Mouse (Mus musculus): ENCODE data around the gene Scamp2. TPM values are rescaled to one million over a fixed set of nuclear protein-coding genes. Genes with fewer than 3 reads are reported as not detected.

Gene Scamp2
- polyA plus RNA-seq, 1 experiment from 2014 or later = 53.5 TPM

DNA sequence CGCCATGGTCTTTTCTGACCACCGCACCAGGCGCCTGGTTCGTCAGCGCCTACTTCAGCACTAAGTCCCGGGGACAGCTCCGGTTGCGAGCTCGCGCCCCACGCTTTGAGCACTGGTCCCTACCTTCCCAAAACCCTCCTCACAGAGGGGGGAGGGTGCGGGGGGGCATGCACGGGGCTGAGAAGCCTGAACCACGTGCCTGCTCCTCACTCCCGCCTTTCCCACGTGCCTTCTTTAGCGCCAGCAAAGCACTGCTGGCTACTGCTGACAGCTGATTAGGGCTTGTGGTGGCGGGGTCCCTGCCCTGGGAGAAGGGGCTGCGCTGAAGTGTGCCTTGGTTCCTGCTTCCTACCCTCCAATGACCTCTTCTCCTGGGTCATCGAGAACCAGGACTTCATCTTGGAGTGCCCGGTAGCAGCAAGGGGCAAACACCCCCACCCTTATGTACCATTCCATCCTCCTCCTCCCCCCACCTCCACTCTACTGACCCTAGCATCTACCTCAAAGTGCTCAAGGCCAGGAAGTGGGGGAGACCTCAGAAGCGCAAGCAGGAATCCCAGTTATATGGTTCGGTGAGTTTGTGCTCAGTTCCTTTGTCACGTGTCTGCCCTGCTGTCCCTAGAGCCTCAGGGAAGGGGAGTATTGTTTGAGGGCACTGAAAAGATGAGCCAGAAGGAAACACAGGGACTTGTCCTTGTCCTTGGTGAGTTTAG lies 45.6 kb downstream of the Scamp2 start, which contains the start of gene Cplx3:
TSS of gene Cplx3 (minus strand) at position 143 of the 713 bp plus-strand sequence.
- 6% methylated on average over 24 of the region's 24 CpGs for WGBS
- DNase-seq (ENCODE audit: low spot score) = peak; percentile 84
- Histone ChIP-seq H3K9me3 (no peaks in the 10 kb centered on the region), H3K4me1 (peaks cover 26% of the 10 kb centered on the region), H3K4me3 (peak within 1 kb of the TSS; percentile 27), H3K27ac (no peak within 1 kb of the TSS; the same call in 1 of the 2 replicates), H3K27me3 (ENCODE audit: insufficient read depth, poor library complexity, severe bottlenecking) (peaks cover 51% of the 10 kb centered on the region), H3K36me3 (no peaks in the 10 kb centered on the region)

DNA sequence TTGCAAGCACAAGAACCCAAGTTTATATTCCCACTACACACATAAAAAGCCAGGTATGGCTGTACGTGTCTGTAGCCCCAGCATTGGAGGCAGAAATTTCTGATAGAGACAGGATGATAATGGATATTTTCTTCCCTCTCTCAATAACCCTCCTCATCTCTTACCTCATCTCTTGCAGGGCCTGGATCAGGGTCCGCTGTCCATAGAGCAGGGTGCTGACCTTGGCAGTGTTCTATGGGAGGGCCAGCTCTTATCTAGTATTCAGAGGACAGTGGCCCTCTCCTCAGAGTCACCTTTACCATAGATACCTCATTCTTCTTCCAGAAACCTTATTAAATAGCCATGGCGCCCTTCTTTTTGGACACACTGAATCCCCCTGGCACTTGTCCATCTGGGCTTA lies 49.1 kb downstream of the Scamp2 start:
- Histone ChIP-seq H3K36me3 (no peaks in the 10 kb centered on the region), H3K27me3 (ENCODE audit: insufficient read depth, poor library complexity, severe bottlenecking) (peaks cover 64% of the 10 kb centered on the region), H3K4me3 (no peak overlapping the region), H3K9me3 (no peaks in the 10 kb centered on the region), H3K27ac (no peak overlapping the region), H3K4me1 (peaks cover 13% of the 10 kb centered on the region)
- DNase-seq (ENCODE audit: low spot score) = no peak
- 53% methylated on average over 3 of the region's 3 CpGs for WGBS

DNA sequence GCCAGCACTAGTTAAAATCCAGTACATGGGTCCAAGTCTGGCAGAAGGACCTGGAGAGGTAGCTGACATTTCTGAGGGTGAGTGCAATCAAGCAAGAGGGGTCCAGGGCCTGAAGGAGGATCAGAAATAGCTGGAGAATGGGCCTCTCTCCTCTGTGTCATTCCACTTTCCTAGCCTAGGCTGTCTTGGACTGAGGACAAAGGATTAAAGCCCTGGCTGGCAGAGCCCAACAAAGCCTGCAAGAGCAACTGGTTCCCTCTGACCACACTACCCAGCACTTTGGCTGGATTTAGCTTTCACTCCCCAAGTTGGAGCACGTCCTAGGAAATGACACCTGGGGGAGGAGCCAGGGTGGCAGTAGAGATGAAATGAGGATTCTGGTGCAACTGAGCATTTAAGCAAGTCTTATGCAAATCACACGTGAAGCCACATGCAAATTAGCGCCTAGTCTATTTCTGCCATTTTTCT lies 49.6 kb downstream of the Scamp2 start:
- H3K4me3 ChIP-seq = no peak overlapping the region
- peaks cover 62% of the 10 kb centered on the region for H3K27me3 ChIP-seq (ENCODE audit: insufficient read depth, poor library complexity, severe bottlenecking)
- H3K4me1 ChIP-seq = peaks cover 13% of the 10 kb centered on the region
- no peak for DNase-seq (ENCODE audit: low spot score)
- WGBS = 49% methylated on average over 3 of the region's 3 CpGs
- H3K27ac ChIP-seq = no peak overlapping the region
- H3K36me3 ChIP-seq = no peaks in the 10 kb centered on the region
- H3K9me3 ChIP-seq = no peaks in the 10 kb centered on the region

- Histone ChIP-seq H3K4me1 (peaks cover 4% of the 10 kb centered on the region; the same call in 1 of the 2 replicates), H3K4me3 (no peak overlapping the region), H3K27ac (no peak overlapping the region), H3K27me3 (ENCODE audit: insufficient read depth, poor library complexity, severe bottlenecking) (peaks cover 43% of the 10 kb centered on the region), H3K36me3 (no peaks in the 10 kb centered on the region), H3K9me3 (no peaks in the 10 kb centered on the region)
- WGBS = 70% methylated on average over 7 of the region's 7 CpGs
- DNase-seq (ENCODE audit: low spot score) = no peak
These were observed 51.8 kb downstream of the Scamp2 start for GRCm38 (mm10) chr9:57612587-57612986.

GRCm38 (mm10) chr9:57613975-57614374 lies 53.2 kb downstream of the Scamp2 start:
- 76% methylated on average over 7 of the region's 7 CpGs for WGBS
- Histone ChIP-seq H3K4me3 (no peak overlapping the region), H3K27me3 (ENCODE audit: insufficient read depth, poor library complexity, severe bottlenecking) (peaks cover 31% of the 10 kb centered on the region), H3K9me3 (no peaks in the 10 kb centered on the region), H3K36me3 (no peaks in the 10 kb centered on the region), H3K4me1 (peaks cover 4% of the 10 kb centered on the region; the same call in 1 of the 2 replicates), H3K27ac (no peak overlapping the region)
- DNase-seq (ENCODE audit: low spot score) = no peak

- H3K27ac ChIP-seq = no peak overlapping the region
- peaks cover 4% of the 10 kb centered on the region; the same call in 1 of the 2 replicates for H3K4me1 ChIP-seq
- no peaks in the 10 kb centered on the region for H3K9me3 ChIP-seq
- no peak overlapping the region for H3K4me3 ChIP-seq
- no peak for DNase-seq (ENCODE audit: low spot score)
- no peaks in the 10 kb centered on the region for H3K36me3 ChIP-seq
- 82% methylated on average over 4 of the region's 4 CpGs for WGBS
- H3K27me3 ChIP-seq (ENCODE audit: insufficient read depth, poor library complexity, severe bottlenecking) = peaks cover 30% of the 10 kb centered on the region
These were observed 54.0 kb downstream of the Scamp2 start for GRCm38 (mm10) chr9:57614786-57615185.

- 68% methylated on average over 8 of the region's 8 CpGs for WGBS
- DNase-seq (ENCODE audit: low spot score) = no peak
These were observed 56.9 kb downstream of the Scamp2 start for GRCm38 (mm10) chr9:57617556-57618169.

DNA sequence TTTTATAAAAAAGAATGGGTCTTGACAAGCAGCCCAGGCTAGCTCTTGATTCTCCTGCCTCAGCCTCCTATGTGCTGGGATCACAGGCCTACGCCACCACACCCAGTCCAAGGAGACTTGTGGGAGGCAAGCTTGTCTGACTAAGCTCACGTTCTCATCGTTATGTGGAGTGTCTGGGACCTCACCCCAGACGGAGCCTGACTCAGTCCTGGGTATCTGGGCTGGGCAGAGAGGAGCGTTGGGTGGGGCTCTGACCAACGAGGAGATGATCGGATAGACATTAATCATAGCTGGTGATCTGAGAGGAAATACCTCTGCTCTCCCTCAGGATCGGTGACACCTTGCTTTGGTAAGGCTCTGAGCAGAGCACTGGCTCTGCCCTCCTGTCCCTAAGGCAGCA lies 58.1 kb downstream of the Scamp2 start:
- Histone ChIP-seq H3K36me3 (no peaks in the 10 kb centered on the region), H3K4me1 (0 out of 2 replicates have a peak, but pooled peaks cover 3% of the 10 kb centered on the region), H3K9me3 (no peaks in the 10 kb centered on the region), H3K27ac (no peak overlapping the region), H3K27me3 (ENCODE audit: insufficient read depth, poor library complexity, severe bottlenecking) (0 out of 2 replicates have a peak, but pooled peaks cover 5% of the 10 kb centered on the region), H3K4me3 (no peak overlapping the region)
- no peak for DNase-seq (ENCODE audit: low spot score)
- WGBS = 71% methylated on average over 8 of the region's 8 CpGs

More at GRCm38 (mm10) chr9:57617556-57618169, 56.9 kb downstream of the Scamp2 start:
- Histone ChIP-seq H3K4me1 (0 out of 2 replicates have a peak, but pooled peaks cover 3% of the 10 kb centered on the region), H3K27ac (no peak overlapping the region), H3K27me3 (ENCODE audit: insufficient read depth, poor library complexity, severe bottlenecking) (0 out of 2 replicates have a peak, but pooled peaks cover 12% of the 10 kb centered on the region), H3K9me3 (no peaks in the 10 kb centered on the region), H3K36me3 (no peaks in the 10 kb centered on the region), H3K4me3 (no peak overlapping the region)

GRCm38 (mm10) chr9:57620674-57621073 lies 59.9 kb downstream of the Scamp2 start, which contains the start of gene Lman1l:
Gene Lman1l (minus strand): TSS chr9:57620774.
- 85% methylated on average over 5 of the region's 5 CpGs for WGBS
- Histone ChIP-seq H3K27me3 (ENCODE audit: insufficient read depth, poor library complexity, severe bottlenecking) (no peaks in the 10 kb centered on the region), H3K4me1 (0 out of 2 replicates have a peak, but pooled peaks cover 3% of the 10 kb centered on the region), H3K9me3 (no peaks in the 10 kb centered on the region), H3K27ac (no peak within 1 kb of the TSS), H3K36me3 (peaks cover 16% of the 10 kb centered on the region), H3K4me3 (no peak within 1 kb of the TSS)
- no peak for DNase-seq (ENCODE audit: low spot score)

DNA sequence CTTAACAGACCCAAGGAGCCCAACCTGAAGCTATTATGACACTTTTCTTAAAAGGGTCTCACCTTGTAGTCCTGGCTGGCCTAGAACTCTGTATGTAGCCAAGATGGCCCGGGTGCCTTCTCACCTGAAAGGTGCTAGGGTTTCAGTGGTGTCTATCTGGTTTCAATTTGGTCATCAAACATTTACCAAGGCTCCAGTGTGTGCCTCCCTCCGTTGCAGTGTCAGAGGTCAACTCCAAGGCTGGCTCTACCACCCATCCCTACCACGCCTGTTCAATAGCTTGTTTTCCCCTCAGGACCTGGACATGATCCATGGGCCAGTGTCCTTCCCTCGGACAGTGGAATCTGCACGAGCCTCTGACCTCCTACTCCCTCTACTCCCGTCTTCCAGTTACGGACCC lies 63.6 kb downstream of the Scamp2 start:
- no peaks in the 10 kb centered on the region for H3K9me3 ChIP-seq
- 0 out of 2 replicates have a peak, but pooled peaks cover 3% of the 10 kb centered on the region for H3K4me1 ChIP-seq
- DNase-seq (ENCODE audit: low spot score) = no peak
- H3K27ac ChIP-seq = no peak overlapping the region
- H3K36me3 ChIP-seq = peaks cover 52% of the 10 kb centered on the region
- H3K4me3 ChIP-seq = no peak overlapping the region
- no peaks in the 10 kb centered on the region for H3K27me3 ChIP-seq (ENCODE audit: insufficient read depth, poor library complexity, severe bottlenecking)
- WGBS = 83% methylated on average over 7 of the region's 7 CpGs

- Histone ChIP-seq H3K27me3 (ENCODE audit: insufficient read depth, poor library complexity, severe bottlenecking) (no peaks in the 10 kb centered on the region), H3K4me3 (no peak overlapping the region), H3K27ac (no peak overlapping the region), H3K36me3 (peaks cover 68% of the 10 kb centered on the region), H3K4me1 (no peaks in the 10 kb centered on the region), H3K9me3 (no peaks in the 10 kb centered on the region)
- WGBS = 86% methylated on average over 15 of the region's 15 CpGs
- no peak for DNase-seq (ENCODE audit: low spot score)
These were observed 65.1 kb downstream of the Scamp2 start for GRCm38 (mm10) chr9:57625674-57626500.

DNA sequence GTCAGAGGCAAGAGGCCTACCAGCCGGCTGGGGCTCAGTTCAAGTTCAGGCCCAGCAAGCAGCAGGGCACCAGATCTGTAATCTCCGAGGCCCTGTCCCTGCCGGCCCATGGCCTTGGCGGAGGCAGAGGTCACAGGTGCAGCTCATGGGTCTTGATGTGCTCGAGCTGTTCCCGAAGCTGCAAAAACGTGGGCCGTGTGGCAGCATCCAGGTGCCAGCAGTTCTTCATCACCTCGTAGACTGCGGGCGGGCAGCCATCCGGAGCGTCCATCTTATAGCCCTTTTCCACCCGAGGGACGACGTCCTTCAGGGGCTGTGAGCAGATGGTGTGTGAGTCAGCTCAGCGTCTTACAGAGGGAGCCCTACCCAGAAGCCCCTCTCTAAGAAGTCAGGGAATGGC lies 66.4 kb downstream of the Scamp2 start:
- Histone ChIP-seq H3K9me3 (no peaks in the 10 kb centered on the region), H3K36me3 (peaks cover 77% of the 10 kb centered on the region), H3K4me1 (0 out of 2 replicates have a peak, but pooled peaks cover 3% of the 10 kb centered on the region), H3K27me3 (ENCODE audit: insufficient read depth, poor library complexity, severe bottlenecking) (no peaks in the 10 kb centered on the region), H3K27ac (no peak overlapping the region), H3K4me3 (no peak overlapping the region)
- 91% methylated on average over 17 of the region's 17 CpGs for WGBS
- DNase-seq (ENCODE audit: low spot score) = no peak

Data from heart, embryonic 10.5 days (tissue).